Mouse (Mus musculus) heart, adult 2 months (tissue): ENCODE data around the gene Vmn1r166. TPM values are rescaled to one million over a fixed set of nuclear protein-coding genes. Genes with fewer than 3 reads are reported as not detected.
"Not testable (repeated sequence)": the region's sequence is repeated elsewhere in the genome, so short reads cannot be mapped to it uniquely, and the experiment has no call there.

ENCODE experiments used
- DNase-seq, 2 experiments: peaks; one replicate each; pipeline ENCODE4 v3.0.0; 2021
- H3K27ac ChIP-seq: fragments of 200-600 bp; 2 replicates; pipeline ENCODE4 v1.8.1; 2022
- H3K27me3 ChIP-seq: fragments of 200-500 bp; 2 replicates; pipeline ENCODE4 v1.6.1; 2012; ENCODE audit warnings: mild to moderate bottlenecking, low read length, inconsistent platforms, mixed read lengths; ENCODE audit not compliant: control insufficient read depth, insufficient read depth
- H3K36me3 ChIP-seq: fragments of 200-500 bp; 2 replicates; pipeline ENCODE4 v1.6.1; 2012; ENCODE audit warnings: low read length, inconsistent platforms; ENCODE audit not compliant: control insufficient read depth, insufficient read depth
- H3K4me1 ChIP-seq: fragments of 200-500 bp; 2 replicates; pipeline ENCODE4 v1.6.1; 2011; ENCODE audit warnings: low read length; ENCODE audit not compliant: control insufficient read depth, insufficient read depth
- H3K4me3 ChIP-seq: fragments of 200-600 bp; 2 replicates; pipeline ENCODE4 v1.8.1; 2022
- H3K79me2 ChIP-seq: fragments of 200-500 bp; replicated peaks from 2 replicates; pipeline ENCODE4 v1.6.1; 2012; ENCODE audit warnings: mild to moderate bottlenecking, inconsistent platforms, low read length, moderate library complexity, mixed read lengths; ENCODE audit not compliant: control insufficient read depth, insufficient read depth
- H3K9ac ChIP-seq: fragments of 200-500 bp; 2 replicates; pipeline ENCODE4 v1.6.1; 2012; ENCODE audit warnings: low read depth, mild to moderate bottlenecking, control low read depth, inconsistent platforms, low read length, mixed read lengths
- WGBS: fragments of 180-500 bp; shearing (Covaris S2); methylation state at CpG from one replicate; pipeline ENCODE4 v1.1.7; 2018; 5-methylcytosine and 5-hydroxymethylcytosine counted together
- intact Hi-C: fragments of 180-260 bp; cut with DNase I; formaldehyde crosslinking; loops from one replicate; pipeline ENCODE4 v1.15.1; 2025
- long read RNA-seq: library from polyadenylated mRNA; stranded (forward); transcript quantifications from one replicate; pipeline ENCODE4 v2.0.0, GENCODE M21; 2021
- polyA plus RNA-seq: library from polyadenylated mRNA; depleted of rRNA; stranded (reverse); fragments of >200 nt; gene quantifications from 2 replicates; pipeline ENCODE4 v1.2.3, GENCODE M21; 2012; rRNA removed
- total RNA-seq, 2 experiments: library from RNA; stranded (reverse); gene quantifications; 2 replicates each; pipeline ENCODE4 v1.2.3; 2021

Gene Vmn1r166
- total RNA-seq (not detected), polyA plus RNA-seq (not detected in 2 replicates)
- long read RNA-seq: 0 reads

- H3K79me2 ChIP-seq, H3K4me1 ChIP-seq, DNase-seq, H3K9ac ChIP-seq, H3K27me3 ChIP-seq, H3K4me3 ChIP-seq, H3K27ac ChIP-seq, intact Hi-C loops, H3K36me3 ChIP-seq: not testable (repeated sequence)
- no CpG with 5 or more reads among the region's 2 CpGs for WGBS
These were observed at the start of gene Vmn1r166 for GRCm38 (mm10) chr7:23251582-23251981. TSS of gene Vmn1r166 (minus strand) at chr7:23251682.

GRCm38 (mm10) chr7:23300892-23301291 is 49.4 kb upstream of the Vmn1r166 start, which contains the start of gene Nlrp4e:
TSS of gene Nlrp4e (plus strand) at chr7:23301192.
- H3K4me3 ChIP-seq, H3K4me1 ChIP-seq, DNase-seq, intact Hi-C loops, H3K27me3 ChIP-seq, H3K36me3 ChIP-seq, H3K79me2 ChIP-seq, H3K27ac ChIP-seq, H3K9ac ChIP-seq: not testable (repeated sequence)
- WGBS: 71% methylated on average over 3 of the region's 3 CpGs

GRCm38 (mm10) chr7:23278800-23279199 is 27.3 kb upstream of the Vmn1r166 start, which contains the start of gene Gm6902:
TSS of gene Gm6902 (minus strand) at chr7:23278900.
- H3K36me3 ChIP-seq, intact Hi-C loops, H3K79me2 ChIP-seq, H3K27me3 ChIP-seq, H3K4me1 ChIP-seq, H3K4me3 ChIP-seq, H3K27ac ChIP-seq, H3K9ac ChIP-seq, DNase-seq: not testable (repeated sequence)
- WGBS: no CpG with 5 or more reads among the region's 2 CpGs

GRCm38 (mm10) chr7:23217032-23217431 is 34.5 kb downstream of the Vmn1r166 start, which contains the start of gene Vmn1r165:
TSS of gene Vmn1r165 (plus strand) at chr7:23217332.
- H3K9ac ChIP-seq, DNase-seq, H3K4me3 ChIP-seq, intact Hi-C loops, H3K79me2 ChIP-seq, H3K36me3 ChIP-seq, H3K27ac ChIP-seq, H3K4me1 ChIP-seq, H3K27me3 ChIP-seq: not testable (repeated sequence)
- no CpG with 5 or more reads among the region's 3 CpGs for WGBS

Other genes with a start within 250 kb of the Vmn1r166 start
- not detected for gene Gm4216, start 231.8 kb downstream of the Vmn1r166 start, total RNA-seq
- gene Gm4216, start 231.8 kb downstream of the Vmn1r166 start, polyA plus RNA-seq: not detected in 2 replicates
- gene Vmn1r163, start 196.1 kb downstream of the Vmn1r166 start, total RNA-seq: not detected
- gene Vmn1r163, start 196.1 kb downstream of the Vmn1r166 start, polyA plus RNA-seq: not detected in 2 replicates
- not detected for gene Gm8720, start 184.2 kb downstream of the Vmn1r166 start, total RNA-seq
- not detected in 2 replicates for gene Gm8720, start 184.2 kb downstream of the Vmn1r166 start, polyA plus RNA-seq
- not detected for gene Gm10662, start 107.2 kb downstream of the Vmn1r166 start, total RNA-seq
- not detected in 2 replicates for gene Gm10662, start 107.2 kb downstream of the Vmn1r166 start, polyA plus RNA-seq
- gene Vmn1r165, start 34.4 kb downstream of the Vmn1r166 start, total RNA-seq: not detected
- gene Vmn1r165, start 34.4 kb downstream of the Vmn1r166 start, polyA plus RNA-seq: not detected in 2 replicates
- not detected for gene Gm6902, start 27.2 kb upstream of the Vmn1r166 start, total RNA-seq
- gene Gm6902, start 27.2 kb upstream of the Vmn1r166 start, polyA plus RNA-seq: not detected in 2 replicates
- not detected for gene Nlrp4e, start 49.5 kb upstream of the Vmn1r166 start, total RNA-seq
- gene Nlrp4e, start 49.5 kb upstream of the Vmn1r166 start, polyA plus RNA-seq: not detected in 2 replicates
- gene Nlrp5, start 134.2 kb upstream of the Vmn1r166 start, total RNA-seq: under 1 TPM; 0.10 to 0.14 TPM
- gene Nlrp5, start 134.2 kb upstream of the Vmn1r166 start, polyA plus RNA-seq: not detected in 2 replicates